Mouse (Mus musculus) liver, postnatal 0 days (tissue): ENCODE measurements at regions not wholly inside any gene's neighbourhood (a gene's known extent, or its start where the extent isn't known, plus 50 kb on each side); places are given as distances from the start of the nearest gene placed in this dataset.

ENCODE experiments used
- CTCF ChIP-seq: sonication (generic); IDR thresholded peaks from 2 replicates; pipeline ENCODE4 v1.5.1; 2016; ENCODE audit warnings: antibody characterized with exemption, low read depth
- EP300 ChIP-seq: IDR thresholded peaks from 2 replicates; pipeline ENCODE4 v1.6.1; 2016; ENCODE audit warnings: antibody characterized with exemption, low read depth, mild to moderate bottlenecking

DNA sequence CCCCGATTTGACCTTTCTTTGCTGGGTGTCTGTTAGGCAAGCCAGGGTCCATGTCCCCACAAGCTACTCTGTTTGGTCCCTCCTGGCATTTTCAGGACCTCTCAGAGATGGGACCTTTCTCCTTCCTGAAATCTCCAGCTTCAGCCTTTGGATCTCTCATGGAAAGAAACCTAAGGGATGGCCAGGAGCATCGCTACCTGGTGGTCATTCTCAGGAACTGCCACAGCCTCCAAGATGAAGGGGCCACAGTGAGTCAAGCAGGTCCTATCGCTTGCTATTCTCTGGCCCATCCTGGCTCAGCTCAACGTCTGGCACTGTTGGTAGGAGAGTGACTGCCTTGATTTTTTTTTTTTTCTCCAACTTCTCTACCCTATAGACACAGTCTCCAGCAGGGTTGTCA lies 291.0 kb upstream of the Eef2kmt start:
- TF ChIP-seq CTCF (peak; percentile 23; the same call in 1 of the 2 replicates), EP300 (no peak)
